23 mouse cellular contexts compared by ENCODE assay signal in genomic region chr1:153685630-153686029, GRCm38 (mm10). TPM values are rescaled to one million over a fixed set of nuclear protein-coding genes. Genes with fewer than 3 reads are reported as not detected.
"Had no signal": no experiment of that assay in that cellular context is flagged by ENCODE, and none has a peak within 500 bp of the region (broad histone marks: within the 10 kb centered on the region; RNA-seq: fewer than 3 reads in every experiment).

No protein-coding gene starts in this region.

- H3K9ac ChIP-seq: liver, embryonic 13.5 days; neural tube, embryonic 12.5 days; neural tube, embryonic 15.5 days had no signal

- H3K27me3 ChIP-seq: liver, embryonic 13.5 days; neural tube, embryonic 15.5 days had no signal

- H3K4me1 ChIP-seq: liver, embryonic 13.5 days; neural tube, embryonic 12.5 days; neural tube, embryonic 15.5 days had no signal

- H3K4me3 ChIP-seq: liver, embryonic 13.5 days; neural tube, embryonic 12.5 days; neural tube, embryonic 15.5 days had no signal

- H3K36me3 ChIP-seq: liver, embryonic 13.5 days; neural tube, embryonic 12.5 days; neural tube, embryonic 15.5 days had no signal

- DNase-seq: kidney, adult 2 months; kidney, postnatal 25 days; left cerebral cortex, postnatal 4 days; liver, embryonic 13.5 days; lung, adult 2 months; lung, postnatal 14 days; lung, postnatal 4 days; midbrain, embryonic 14.5 days; right cerebral cortex, adult 18-20 months; right cerebral cortex, postnatal 14 days; right cerebral cortex, postnatal 4 days; thymus, adult 2 months; thymus, postnatal 14 days; thymus, postnatal 4 days had no signal

- H3K27ac ChIP-seq: kidney, postnatal 0 days; liver, embryonic 13.5 days; neural tube, embryonic 12.5 days; neural tube, embryonic 15.5 days; stomach, postnatal 0 days had no signal

- H3K9me3 ChIP-seq: liver, embryonic 13.5 days; neural tube, embryonic 12.5 days; neural tube, embryonic 15.5 days had no signal

- H3K4me2 ChIP-seq: liver, embryonic 13.5 days; midbrain, embryonic 11.5 days; neural tube, embryonic 12.5 days; neural tube, embryonic 15.5 days had no signal

RNA-seq across cellular contexts. Expression of gene Rgs8, which starts 32.8 kb away (rescaled TPM):
- total RNA-seq: megakaryocyte-erythroid progenitor cell, adult 5-6 weeks had no signal
- polyA plus RNA-seq: liver, adult 2 months; liver, embryonic 16.5 days had no signal

RNA-seq across cellular contexts. Expression of gene Rgs16, which starts 54.5 kb away (rescaled TPM):
- total RNA-seq: megakaryocyte progenitor cell, adult 5-6 weeks had no signal
